Mouse (Mus musculus): ENCODE measurements around the gene Smc5. TPM values are rescaled to one million over a fixed set of nuclear protein-coding genes. Genes with fewer than 3 reads are reported as not detected.

Gene Smc5
- polyA plus RNA-seq, 1 experiment from 2014 or later: 51.1 TPM

GRCm38 (mm10) chr19:23183493-23183892, 90.2 kb downstream of the Smc5 start:
- Histone ChIP-seq H3K4me1 (no peaks in the 10 kb centered on the region), H3K9me3 (no peaks in the 10 kb centered on the region), H3K27ac (no peak overlapping the region), H3K4me3 (no peak overlapping the region), H3K36me3 (replicated peaks) (peaks cover 14% of the 10 kb centered on the region), H3K27me3 (ENCODE audit: poor library complexity, severe bottlenecking) (no peaks in the 10 kb centered on the region)
- no peak for DNase-seq (ENCODE audit: extremely low spot score, low spot score)
- WGBS: 94% methylated on average over 4 of the region's 4 CpGs

- Histone ChIP-seq H3K36me3 (replicated peaks) (peaks cover 6% of the 10 kb centered on the region), H3K27ac (no peak overlapping the region), H3K4me3 (no peak overlapping the region), H3K27me3 (ENCODE audit: poor library complexity, severe bottlenecking) (no peaks in the 10 kb centered on the region), H3K9me3 (no peaks in the 10 kb centered on the region), H3K4me1 (peaks cover 4% of the 10 kb centered on the region; the same call in 1 of the 2 replicates)
- WGBS: 88% methylated on average over 3 of the region's 3 CpGs
- DNase-seq (ENCODE audit: extremely low spot score, low spot score): no peak
Observed at GRCm38 (mm10) chr19:23178533-23178932, 95.2 kb downstream of the Smc5 start.

- Histone ChIP-seq H3K36me3 (replicated peaks) (no peaks in the 10 kb centered on the region; the same call in 1 of the 2 replicates), H3K27me3 (ENCODE audit: poor library complexity, severe bottlenecking) (no peaks in the 10 kb centered on the region), H3K27ac (no peak overlapping the region), H3K9me3 (no peaks in the 10 kb centered on the region; the same call in 1 of the 2 replicates), H3K4me3 (no peak overlapping the region), H3K4me1 (peaks cover 4% of the 10 kb centered on the region; the same call in 1 of the 2 replicates)
- 90% methylated on average over 2 of the region's 2 CpGs for WGBS
- DNase-seq (ENCODE audit: extremely low spot score, low spot score): no peak
Observed at GRCm38 (mm10) chr19:23175511-23175910, 98.2 kb downstream of the Smc5 start.

- Histone ChIP-seq H3K4me1 (peaks cover 4% of the 10 kb centered on the region; the same call in 1 of the 2 replicates), H3K27me3 (ENCODE audit: poor library complexity, severe bottlenecking) (no peaks in the 10 kb centered on the region), H3K4me3 (no peak overlapping the region), H3K36me3 (replicated peaks) (no peaks in the 10 kb centered on the region), H3K9me3 (peaks cover 2% of the 10 kb centered on the region; the same call in 1 of the 2 replicates), H3K27ac (no peak overlapping the region)
- 80% methylated on average over 3 of the region's 3 CpGs for WGBS
- DNase-seq (ENCODE audit: extremely low spot score, low spot score): no peak
Observed at GRCm38 (mm10) chr19:23175090-23175489, 98.6 kb downstream of the Smc5 start.

- peaks cover 5% of the 10 kb centered on the region; the same call in 1 of the 2 replicates for H3K9me3 ChIP-seq
- no peak overlapping the region for H3K4me3 ChIP-seq
- peaks cover 4% of the 10 kb centered on the region; the same call in 1 of the 2 replicates for H3K4me1 ChIP-seq
- WGBS: 93% methylated on average over 2 of the region's 2 CpGs
- H3K36me3 ChIP-seq (replicated peaks): no peaks in the 10 kb centered on the region
- H3K27me3 ChIP-seq (ENCODE audit: poor library complexity, severe bottlenecking): no peaks in the 10 kb centered on the region
- DNase-seq (ENCODE audit: extremely low spot score, low spot score): no peak
- H3K27ac ChIP-seq: no peak overlapping the region
Observed at GRCm38 (mm10) chr19:23171136-23171535, 102.6 kb downstream of the Smc5 start.

GRCm38 (mm10) chr19:23170476-23170875, 103.2 kb downstream of the Smc5 start:
- Histone ChIP-seq H3K9me3 (peaks cover 5% of the 10 kb centered on the region; the same call in 1 of the 2 replicates), H3K4me3 (no peak overlapping the region), H3K36me3 (replicated peaks) (no peaks in the 10 kb centered on the region), H3K27me3 (ENCODE audit: poor library complexity, severe bottlenecking) (no peaks in the 10 kb centered on the region), H3K27ac (no peak overlapping the region), H3K4me1 (peaks cover 4% of the 10 kb centered on the region; the same call in 1 of the 2 replicates)
- DNase-seq (ENCODE audit: extremely low spot score, low spot score): no peak
- 91% methylated on average over 5 of the region's 5 CpGs for WGBS

- no peak for DNase-seq (ENCODE audit: extremely low spot score, low spot score)
- no peaks in the 10 kb centered on the region for H3K27me3 ChIP-seq (ENCODE audit: poor library complexity, severe bottlenecking)
- 97% methylated on average over 2 of the region's 2 CpGs for WGBS
- no peaks in the 10 kb centered on the region for H3K36me3 ChIP-seq (replicated peaks)
- peaks cover 5% of the 10 kb centered on the region; the same call in 1 of the 2 replicates for H3K9me3 ChIP-seq
- H3K4me3 ChIP-seq: no peak overlapping the region
- no peak overlapping the region for H3K27ac ChIP-seq
- no peaks in the 10 kb centered on the region for H3K4me1 ChIP-seq
Observed at GRCm38 (mm10) chr19:23169659-23170050, 104.0 kb downstream of the Smc5 start.

GRCm38 (mm10) chr19:23168899-23169658, 104.6 kb downstream of the Smc5 start:
- no peaks in the 10 kb centered on the region for H3K4me1 ChIP-seq
- no peak overlapping the region for H3K4me3 ChIP-seq
- WGBS: 94% methylated on average over 5 of the region's 5 CpGs
- H3K36me3 ChIP-seq (replicated peaks): no peaks in the 10 kb centered on the region
- H3K27ac ChIP-seq: no peak overlapping the region
- no peak for DNase-seq (ENCODE audit: extremely low spot score, low spot score)
- H3K27me3 ChIP-seq (ENCODE audit: poor library complexity, severe bottlenecking): no peaks in the 10 kb centered on the region
- peaks cover 5% of the 10 kb centered on the region; the same call in 1 of the 2 replicates for H3K9me3 ChIP-seq

- H3K9me3 ChIP-seq: peaks cover 5% of the 10 kb centered on the region; the same call in 1 of the 2 replicates
- no peak for DNase-seq (ENCODE audit: extremely low spot score, low spot score)
- H3K27ac ChIP-seq: no peak overlapping the region
- peaks cover 21% of the 10 kb centered on the region for H3K4me1 ChIP-seq
- H3K4me3 ChIP-seq: no peak overlapping the region
- WGBS: 85% methylated on average over 11 of the region's 11 CpGs
- H3K27me3 ChIP-seq (ENCODE audit: poor library complexity, severe bottlenecking): no peaks in the 10 kb centered on the region
- no peaks in the 10 kb centered on the region for H3K36me3 ChIP-seq (replicated peaks)
Observed at GRCm38 (mm10) chr19:23166550-23167284, 107.0 kb downstream of the Smc5 start.

GRCm38 (mm10) chr19:23164651-23165240, 109.0 kb downstream of the Smc5 start:
- H3K4me1 ChIP-seq: peaks cover 21% of the 10 kb centered on the region
- WGBS: 91% methylated on average over 16 of the region's 16 CpGs
- no peak overlapping the region for H3K4me3 ChIP-seq
- no peak overlapping the region for H3K27ac ChIP-seq
- 0 out of 2 replicates have a peak, but pooled peaks cover under 1% of the 10 kb centered on the region for H3K9me3 ChIP-seq
- H3K27me3 ChIP-seq (ENCODE audit: poor library complexity, severe bottlenecking): no peaks in the 10 kb centered on the region
- H3K36me3 ChIP-seq (replicated peaks): no peaks in the 10 kb centered on the region
- no peak for DNase-seq (ENCODE audit: extremely low spot score, low spot score)

- WGBS: 59% methylated on average over 3 of the region's 3 CpGs
- Histone ChIP-seq H3K4me3 (no peak overlapping the region), H3K36me3 (replicated peaks) (no peaks in the 10 kb centered on the region), H3K27me3 (ENCODE audit: poor library complexity, severe bottlenecking) (no peaks in the 10 kb centered on the region), H3K27ac (no peak overlapping the region), H3K9me3 (no peaks in the 10 kb centered on the region), H3K4me1 (peaks cover 21% of the 10 kb centered on the region)
- DNase-seq (ENCODE audit: extremely low spot score, low spot score): no peak
Observed at GRCm38 (mm10) chr19:23163361-23163760, 110.3 kb downstream of the Smc5 start.

- no peak for DNase-seq (ENCODE audit: extremely low spot score, low spot score)
- 83% methylated on average over 6 of the region's 6 CpGs for WGBS
- H3K4me3 ChIP-seq: no peak overlapping the region
- no peaks in the 10 kb centered on the region for H3K9me3 ChIP-seq
- no peaks in the 10 kb centered on the region for H3K27me3 ChIP-seq (ENCODE audit: poor library complexity, severe bottlenecking)
- no peak overlapping the region for H3K27ac ChIP-seq
- peaks cover 21% of the 10 kb centered on the region for H3K4me1 ChIP-seq
- H3K36me3 ChIP-seq (replicated peaks): no peaks in the 10 kb centered on the region
Observed at GRCm38 (mm10) chr19:23162877-23163276, 110.8 kb downstream of the Smc5 start.
